ENCODE assay signal across 8 mouse cellular contexts in genomic region chr4:136924529-136924928, GRCm38 (mm10). TPM values are rescaled to one million over a fixed set of nuclear protein-coding genes. Genes with fewer than 3 reads are reported as not detected.
DNase-seq lines count a peak whose midpoint lies in the region; ATAC-seq lines count a peak whose summit lies in the region.

No protein-coding gene starts in this region.

- H3K9ac ChIP-seq in intestine, embryonic 14.5 days (ENCODE audit: low read length) = no peak overlapping the region
- no peak overlapping the region for H3K9ac ChIP-seq in intestine, embryonic 15.5 days
- H3K9ac ChIP-seq in embryonic facial prominence, embryonic 11.5 days (replicated peaks; ENCODE audit: low read length) = no peak overlapping the region

- H3K4me3 ChIP-seq in intestine, embryonic 14.5 days (ENCODE audit: low read depth, low read length) = no peak overlapping the region
- no peak overlapping the region for H3K4me3 ChIP-seq in intestine, embryonic 15.5 days (replicated peaks)
- H3K4me3 ChIP-seq in embryonic facial prominence, embryonic 11.5 days (ENCODE audit: low read depth, low read length) = no peak overlapping the region
- H3K4me3 ChIP-seq in limb, embryonic 10.5 days = no peak overlapping the region

- no peaks in the 10 kb centered on the region for H3K9me3 ChIP-seq in intestine, embryonic 14.5 days (ENCODE audit: control insufficient read depth, low read length)
- no peaks in the 10 kb centered on the region for H3K9me3 ChIP-seq in intestine, embryonic 15.5 days
- no peaks in the 10 kb centered on the region for H3K9me3 ChIP-seq in embryonic facial prominence, embryonic 11.5 days (replicated peaks; ENCODE audit: control insufficient read depth, low read length)
- no peaks in the 10 kb centered on the region for H3K9me3 ChIP-seq in limb, embryonic 10.5 days (replicated peaks)

- no peaks in the 10 kb centered on the region for H3K4me1 ChIP-seq in intestine, embryonic 14.5 days (replicated peaks; ENCODE audit: control insufficient read depth, insufficient read depth, low read length)
- H3K4me1 ChIP-seq in intestine, embryonic 15.5 days (replicated peaks) = no peaks in the 10 kb centered on the region
- H3K4me1 ChIP-seq in embryonic facial prominence, embryonic 11.5 days (ENCODE audit: control insufficient read depth, insufficient read depth, low read length) = no peaks in the 10 kb centered on the region
- no peaks in the 10 kb centered on the region for H3K4me1 ChIP-seq in limb, embryonic 10.5 days

- peak; percentile 99 for DNase-seq in intestine, embryonic 14.5 days (ENCODE audit: low spot score)
- DNase-seq in MEL-GATA-1-ER (ENCODE audit: extremely low read depth, low read depth) = peak; percentile 25
- DNase-seq in embryonic facial prominence, embryonic 11.5 days (ENCODE audit: low spot score) = peak; percentile 91
- DNase-seq in limb, embryonic 10.5 days (ENCODE audit: low spot score) = peak; percentile 91
- DNase-seq in retina, postnatal 1 day = peak; percentile 73
- DNase-seq in left cerebral cortex, adult 8-10 months (ENCODE audit: low spot score in 2 of 2) = no peak
- no peak for DNase-seq in cerebellum, adult 8-10 months

- WGBS in intestine, embryonic 14.5 days = 6% methylated on average over 6 of the region's 6 CpGs
- WGBS in intestine, embryonic 15.5 days = 6% methylated on average over 6 of the region's 6 CpGs
- 2% methylated on average over 6 of the region's 6 CpGs for WGBS in embryonic facial prominence, embryonic 11.5 days
- WGBS in limb, embryonic 10.5 days = 7% methylated on average over 6 of the region's 6 CpGs

- H3K27me3 ChIP-seq in intestine, embryonic 14.5 days (replicated peaks; ENCODE audit: control insufficient read depth, insufficient read depth, low read length) = peaks cover 8% of the 10 kb centered on the region; the same call in 1 of the 2 replicates
- peaks cover 13% of the 10 kb centered on the region; the same call in 1 of the 2 replicates for H3K27me3 ChIP-seq in intestine, embryonic 15.5 days (replicated peaks)
- 0 out of 2 replicates have a peak, but pooled peaks cover 3% of the 10 kb centered on the region for H3K27me3 ChIP-seq in embryonic facial prominence, embryonic 11.5 days (ENCODE audit: control insufficient read depth, insufficient read depth, low read length)
- peaks cover 31% of the 10 kb centered on the region for H3K27me3 ChIP-seq in limb, embryonic 10.5 days (ENCODE audit: low read depth, poor library complexity, severe bottlenecking)

- H3K27ac ChIP-seq in intestine, embryonic 14.5 days (ENCODE audit: low read depth) = no peak overlapping the region
- no peak overlapping the region for H3K27ac ChIP-seq in intestine, embryonic 15.5 days
- no peak overlapping the region for H3K27ac ChIP-seq in embryonic facial prominence, embryonic 11.5 days (replicated peaks; ENCODE audit: low read depth, low read length)
- H3K27ac ChIP-seq in limb, embryonic 10.5 days = no peak overlapping the region

- no peak overlapping the region for H3K4me2 ChIP-seq in intestine, embryonic 14.5 days (ENCODE audit: low read length)
- H3K4me2 ChIP-seq in intestine, embryonic 15.5 days (replicated peaks) = no peak overlapping the region
- no peak overlapping the region for H3K4me2 ChIP-seq in embryonic facial prominence, embryonic 11.5 days (ENCODE audit: low read depth, low read length)

- ATAC-seq in intestine, embryonic 14.5 days (replicated peaks; ENCODE audit: low FRiP score, low TSS enrichment, low read depth) = no peak
- ATAC-seq in intestine, embryonic 15.5 days = no peak
- ATAC-seq in embryonic facial prominence, embryonic 11.5 days (replicated peaks; ENCODE audit: insufficient number of reproducible peaks, low FRiP score, low TSS enrichment, low read depth) = no peak

- no peaks in the 10 kb centered on the region for H3K36me3 ChIP-seq in intestine, embryonic 14.5 days (ENCODE audit: control insufficient read depth, insufficient read depth, low read length)
- H3K36me3 ChIP-seq in intestine, embryonic 15.5 days = no peaks in the 10 kb centered on the region
- H3K36me3 ChIP-seq in embryonic facial prominence, embryonic 11.5 days (replicated peaks; ENCODE audit: control insufficient read depth, insufficient read depth, low read depth, low read length) = no peaks in the 10 kb centered on the region
- H3K36me3 ChIP-seq in limb, embryonic 10.5 days = no peaks in the 10 kb centered on the region

RNA-seq across cellular contexts. Expression of gene C1qa, which starts 25.9 kb away (rescaled TPM):
- polyA plus RNA-seq in intestine, embryonic 14.5 days (2014; fragmentation: Nextera tagmentation; extraction: Ambion mirVana) = 34.2 and 34.6 TPM in 2 replicates
- 50.0 and 58.6 TPM in 2 replicates for polyA plus RNA-seq in intestine, embryonic 15.5 days (2015; fragmentation: Nextera tagmentation; extraction: Ambion mirVana)
- 15.2 and 16.2 TPM in 2 replicates for polyA plus RNA-seq in embryonic facial prominence, embryonic 11.5 days (2014; fragmentation: Nextera tagmentation; extraction: Ambion mirVana)
- 2.4 and 3.8 TPM in 2 replicates for polyA plus RNA-seq in limb, embryonic 10.5 days (2016; fragmentation: Nextera tagmentation; extraction: Ambion mirVana)
- total RNA-seq in left cerebral cortex, adult 8-10 months (2022) = 100 to 1,000 TPM in 2 of 4 experiments, 10 to 100 TPM in 2; 39.2 to 176 (median 85.0) TPM

RNA-seq across cellular contexts. Expression of gene C1qc, which starts 31.7 kb away (rescaled TPM):
- 27.5 and 32.3 TPM in 2 replicates for polyA plus RNA-seq in intestine, embryonic 14.5 days (2014; fragmentation: Nextera tagmentation; extraction: Ambion mirVana)
- 33.3 and 36.3 TPM in 2 replicates for polyA plus RNA-seq in intestine, embryonic 15.5 days (2015; fragmentation: Nextera tagmentation; extraction: Ambion mirVana)
- 14.5 and 16.7 TPM in 2 replicates for polyA plus RNA-seq in embryonic facial prominence, embryonic 11.5 days (2014; fragmentation: Nextera tagmentation; extraction: Ambion mirVana)
- polyA plus RNA-seq in limb, embryonic 10.5 days (2016; fragmentation: Nextera tagmentation; extraction: Ambion mirVana) = 2.8 and 5.9 TPM in 2 replicates
- total RNA-seq in left cerebral cortex, adult 8-10 months (2022) = 100 to 1,000 TPM in 1 of 4 experiments, 10 to 100 TPM in 3; 32.7 to 131 (median 67.3) TPM

RNA-seq across cellular contexts. Expression of gene Epha8, which starts 32.1 kb away (rescaled TPM):
- polyA plus RNA-seq in intestine, embryonic 14.5 days (2014; fragmentation: Nextera tagmentation; extraction: Ambion mirVana) = 0.75 and 1.1 TPM in 2 replicates
- 0.80 and 0.84 TPM in 2 replicates for polyA plus RNA-seq in intestine, embryonic 15.5 days (2015; fragmentation: Nextera tagmentation; extraction: Ambion mirVana)
- 0.64 and 0.65 TPM in 2 replicates for polyA plus RNA-seq in embryonic facial prominence, embryonic 11.5 days (2014; fragmentation: Nextera tagmentation; extraction: Ambion mirVana)
- 0.29 and 0.55 TPM in 2 replicates for polyA plus RNA-seq in limb, embryonic 10.5 days (2016; fragmentation: Nextera tagmentation; extraction: Ambion mirVana)
- total RNA-seq in left cerebral cortex, adult 8-10 months (2022) = 10 to 100 TPM in 1 of 4 experiments, 1 to 10 TPM in 3; 5.9 to 10.5 (median 7.6) TPM

RNA-seq across cellular contexts. Expression of gene C1qb, which starts 38.5 kb away (rescaled TPM):
- 62.3 and 62.8 TPM in 2 replicates for polyA plus RNA-seq in intestine, embryonic 14.5 days (2014; fragmentation: Nextera tagmentation; extraction: Ambion mirVana)
- 67.2 and 68.8 TPM in 2 replicates for polyA plus RNA-seq in intestine, embryonic 15.5 days (2015; fragmentation: Nextera tagmentation; extraction: Ambion mirVana)
- polyA plus RNA-seq in embryonic facial prominence, embryonic 11.5 days (2014; fragmentation: Nextera tagmentation; extraction: Ambion mirVana) = 28.9 and 31.9 TPM in 2 replicates
- polyA plus RNA-seq in limb, embryonic 10.5 days (2016; fragmentation: Nextera tagmentation; extraction: Ambion mirVana) = 10.6 TPM in 2 replicates
- total RNA-seq in left cerebral cortex, adult 8-10 months (2022) = 100 to 1,000 TPM in 2 of 4 experiments, 10 to 100 TPM in 2; 51.2 to 165 (median 86.4) TPM

Comparison
In these comparisons a context has a peak if more than half of its experiments do, and no peak if none do; other contexts are left out.
1. DNase-seq: peak in intestine, embryonic 14.5 days (single experiment), MEL-GATA-1-ER (single experiment), embryonic facial prominence, embryonic 11.5 days (single experiment), limb, embryonic 10.5 days (single experiment) and retina, postnatal 1 day (single experiment); none in left cerebral cortex, adult 8-10 months (0 of 2) and cerebellum, adult 8-10 months (single experiment).